Mouse (Mus musculus): ENCODE measurements at regions not wholly inside any gene's neighbourhood (a gene's known extent, or its start where the extent isn't known, plus 50 kb on each side); places are given as distances from the start of the nearest gene placed in this dataset.

DNA sequence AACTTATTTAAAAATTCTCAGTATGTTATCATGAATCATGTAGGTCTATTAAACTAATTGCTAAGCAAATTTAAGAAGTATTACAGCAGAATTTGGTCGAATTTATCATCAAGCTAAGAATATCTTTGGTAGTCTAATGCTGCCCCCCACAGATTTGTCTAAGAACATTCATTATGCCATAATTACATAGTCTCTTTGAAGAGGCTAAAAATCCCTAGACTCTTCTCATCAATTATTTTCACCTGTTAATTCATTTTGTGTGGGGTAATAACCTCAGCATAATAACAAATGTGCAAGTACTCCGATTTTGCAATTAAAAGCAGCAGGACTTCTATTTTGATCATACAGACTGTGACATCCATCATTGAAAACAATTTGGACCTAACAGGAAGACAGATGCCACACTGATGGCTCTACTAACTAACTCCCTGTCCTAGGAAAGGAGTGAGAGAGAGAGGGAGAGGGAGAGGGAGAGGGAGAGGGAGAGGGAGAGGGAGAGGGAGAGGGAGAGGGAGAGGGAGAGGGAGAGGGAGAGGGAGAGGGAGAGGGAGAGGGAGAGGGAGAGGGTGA is 189.2 kb upstream of the 1700008P02Rik start:
- TF ChIP-seq CTCF (IDR thresholded peaks at IDR 0.05) (no peak), POLR2A (IDR thresholded peaks at IDR 0.05; ENCODE audit: insufficient read depth, low read depth, low read length) (no peak)
